Mouse (Mus musculus) C2C12 (cell line): ENCODE measurements at regions not wholly inside any gene's neighbourhood (a gene's known extent, or its start where the extent isn't known, plus 50 kb on each side); places are given as distances from the start of the nearest gene placed in this dataset.

Experiments
- CEBPB ChIP-seq: IDR thresholded peaks from one replicate; pipeline ENCODE4 v1.6.1; 2011; ENCODE audit warnings: low read depth, mild to moderate bottlenecking, control low read depth, moderate library complexity
- CTCF ChIP-seq: IDR thresholded peaks from one replicate; pipeline ENCODE4 v1.5.1; 2011; ENCODE audit not compliant: control insufficient read depth, insufficient read depth, insufficient read length
- MAX ChIP-seq: IDR thresholded peaks from one replicate; pipeline ENCODE4 v1.6.1; 2011; ENCODE audit warnings: mild to moderate bottlenecking, control low read depth
- USF1 ChIP-seq: IDR thresholded peaks from one replicate; pipeline ENCODE4 v1.6.1; 2011; ENCODE audit warnings: low read depth, mild to moderate bottlenecking, control low read depth, moderate library complexity

- TF ChIP-seq USF1 (no peak), CTCF (no peak), MAX (no peak), CEBPB (no peak)
Measured at GRCm38 (mm10) chr16:30013943-30014342, 50.2 kb upstream of the Hes1 start.
